Mouse (Mus musculus) right cerebral cortex, adult 2 months (tissue): ENCODE measurements around the gene Gm10295.

Source experiments
- DNase-seq, 2 experiments: peaks; one replicate each; pipeline ENCODE4 v3.0.0; 2021 to 2022; ENCODE audit warnings: low spot score in 2 of 2

Gene Gm10295

GRCm38 (mm10) chr7:71355596-71355995 lies 4.3 kb upstream of the Gm10295 start:
- no peak for DNase-seq

DNA sequence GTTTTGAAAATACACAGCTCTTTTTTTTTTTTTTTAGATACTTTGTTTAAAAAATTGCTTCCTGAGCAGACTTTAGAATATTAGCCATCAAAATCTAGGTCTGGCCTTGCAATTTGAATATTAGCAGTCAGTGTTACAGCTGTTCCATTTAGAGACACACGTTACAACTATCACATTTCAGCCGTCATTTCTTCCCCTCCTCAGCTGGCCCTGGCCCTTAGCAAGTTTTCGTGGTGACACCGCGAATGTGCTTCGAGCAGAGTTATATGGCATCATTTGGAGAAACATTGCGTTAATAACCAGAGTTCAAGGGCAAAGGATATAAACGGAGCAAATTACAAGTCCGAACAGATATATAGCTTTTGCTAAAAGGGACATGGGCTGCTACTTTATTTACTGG lies 2.4 kb downstream of the Gm10295 start:
- no peak for DNase-seq

- DNase-seq = no peak
These were observed 26.2 kb downstream of the Gm10295 start for GRCm38 (mm10) chr7:71324919-71325583.

DNA sequence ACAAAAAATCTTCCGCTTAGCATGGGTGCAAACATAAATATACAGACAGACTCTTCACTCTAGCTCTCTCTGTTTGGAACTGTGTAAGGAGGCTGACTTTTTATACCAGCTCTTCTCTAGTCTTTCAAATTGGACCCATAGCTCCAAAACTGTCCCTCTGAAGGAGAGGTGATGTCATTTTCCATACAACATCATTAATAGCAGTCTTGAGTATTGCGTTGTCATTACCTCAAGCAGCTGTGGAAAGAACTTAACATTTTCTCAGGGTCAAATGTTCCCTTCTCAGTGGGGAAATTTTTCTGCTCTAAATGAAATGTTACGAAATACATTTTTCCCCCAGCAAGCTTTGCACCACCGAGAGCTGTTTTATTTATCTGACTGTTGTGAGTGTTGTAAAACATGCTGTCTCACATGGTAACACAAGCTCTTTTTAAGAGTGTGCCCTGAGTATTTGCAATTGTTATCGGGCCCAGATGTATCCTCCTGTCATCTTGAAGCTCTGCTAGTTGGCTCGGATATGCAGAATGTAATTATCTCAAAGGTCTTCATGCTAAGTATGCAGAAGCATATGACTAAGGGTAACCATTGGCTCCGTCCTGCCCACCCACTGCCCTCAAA lies 38.0 kb downstream of the Gm10295 start:
- no peak for DNase-seq

GRCm38 (mm10) chr7:71312375-71312774 lies 38.9 kb downstream of the Gm10295 start:
- no peak for DNase-seq

GRCm38 (mm10) chr7:71311411-71311810 lies 39.9 kb downstream of the Gm10295 start:
- no peak for DNase-seq

DNA sequence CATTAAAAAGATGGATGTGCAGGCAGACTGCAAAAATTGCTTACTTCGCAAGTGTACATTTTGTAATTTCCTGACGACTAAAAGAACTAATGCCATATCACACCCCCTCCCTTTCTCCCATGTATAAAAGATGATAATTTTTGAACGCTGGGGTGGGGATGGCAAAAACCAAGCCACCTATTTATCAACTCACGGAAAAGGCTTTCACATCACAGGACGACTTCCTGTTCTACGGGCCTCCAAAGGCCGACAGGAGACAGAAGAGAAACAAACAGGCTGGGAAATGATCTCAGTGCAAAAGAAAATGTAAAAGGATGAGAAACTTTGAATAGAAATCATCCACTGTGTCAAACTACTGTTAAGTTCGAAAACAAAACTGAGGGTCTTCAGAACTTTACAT lies 43.2 kb downstream of the Gm10295 start:
- DNase-seq = no peak

DNA sequence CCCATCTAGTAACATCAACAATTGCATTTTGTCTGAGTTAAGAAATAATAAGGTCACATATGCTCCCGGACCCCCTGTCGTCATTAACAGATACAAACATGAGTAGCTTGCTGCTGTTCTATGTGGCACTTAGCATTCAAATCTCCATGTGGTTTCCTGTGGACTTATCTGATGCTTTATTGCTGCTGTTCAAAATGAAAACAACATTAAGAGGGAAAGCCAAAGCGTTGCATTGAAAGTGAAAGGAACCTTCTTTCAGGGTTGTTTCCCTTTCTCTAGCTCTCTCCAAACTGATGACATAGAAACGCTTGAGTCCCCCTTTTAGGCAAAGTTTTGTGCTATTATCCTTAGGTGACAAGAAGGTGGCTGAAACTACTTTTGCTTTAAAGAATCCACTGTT lies 48.6 kb downstream of the Gm10295 start:
- DNase-seq = no peak
